Mouse (Mus musculus): ENCODE data around the gene Setd7.

GRCm38 (mm10) chr3:51533573-51533972 lies 27.1 kb downstream of the Setd7 start:
- TF ChIP-seq POLR2A (IDR thresholded peaks at IDR 0.05; ENCODE audit: borderline replicate concordance, extremely low read depth, insufficient read depth, insufficient read length, poor library complexity, severe bottlenecking) (no peak), CTCF (IDR thresholded peaks at IDR 0.05; ENCODE audit: borderline replicate concordance, extremely low read depth, insufficient read depth, insufficient read length) (no peak)
